Mouse (Mus musculus) embryonic fibroblast, embryonic 13.5 days (primary cell): ENCODE measurements around the gene Ripk3.

Source experiments
- CTCF ChIP-seq: IDR thresholded peaks from 2 replicates; pipeline ENCODE4 v1.5.1; 2011; ENCODE audit warnings: mild to moderate bottlenecking, control low read depth, low read length, moderate library complexity, borderline replicate concordance; ENCODE audit not compliant: insufficient read depth
- POLR2A ChIP-seq: IDR thresholded peaks from 2 replicates; pipeline ENCODE4 v1.6.1; 2011; ENCODE audit warnings: low read depth, mild to moderate bottlenecking, control low read depth, low read length, moderate library complexity

- no peak for TF ChIP-seq CTCF
- no peak for TF ChIP-seq POLR2A
Measured at GRCm38 (mm10) chr14:55826551-55827340, 38.1 kb upstream of the Ripk3 start.
